Mouse (Mus musculus): ENCODE data around the gene Ube2a. TPM values are rescaled to one million over a fixed set of nuclear protein-coding genes. Genes with fewer than 3 reads are reported as not detected.
A peak's percentile ranks its signal among the peaks of the same experiment; 100 is the strongest.

The Ube2a gene
- total RNA-seq (2021) (10 to 100 TPM; 62.6 to 76.5 TPM), polyA plus RNA-seq (2012; rRNA removed) (39.4 and 65.7 TPM in 2 replicates)
- long read RNA-seq, transcript Ube2a-201 (6 exons, 1,732 nt), result major isoform, 48 of 51 reads
- long read RNA-seq, partial matches to known transcripts, result 0 of 51 reads
- long read RNA-seq, other reads (novel, unspliced or antisense), result 0 of 51 reads

GRCm38 (mm10) chrX:36873765-36874164 is at the start of gene Ube2a, which contains the start of gene C330007P06Rik:
Gene Ube2a, plus strand, starts transcription at chrX:36873900.
Gene C330007P06Rik, minus strand, starts transcription at chrX:36874111.
- Histone ChIP-seq H3K9ac (ENCODE audit: low read depth, low read length) (peak within 1 kb of the TSS; percentile 84), H3K36me3 (ENCODE audit: control insufficient read depth, insufficient read depth, low read length) (no peaks in the 10 kb centered on the region), H3K79me2 (replicated peaks; ENCODE audit: control insufficient read depth, insufficient read depth, low read length) (no peaks in the 10 kb centered on the region), H3K4me3 (peak within 1 kb of the TSS; percentile 78), H3K4me1 (ENCODE audit: control insufficient read depth, insufficient read depth, low read length) (peaks cover 2% of the 10 kb centered on the region; the same call in 1 of the 2 replicates), H3K27me3 (ENCODE audit: control insufficient read depth, insufficient read depth, low read length) (no peaks in the 10 kb centered on the region), H3K27ac (peak within 1 kb of the TSS; percentile 81)
- intact Hi-C loops (cut with DNase I), result loop anchor here (5.0 kb wide), 1 partner anchor 34 kb away; no protein-coding TSS in a partner anchor
- 9% methylated on average over 8 of the region's 8 CpGs for WGBS
- DNase-seq, result no peak
- no peak for TF ChIP-seq EP300 (IDR thresholded peaks at IDR 0.05; ENCODE audit: insufficient read depth, low read depth, low read length)
- no peak for TF ChIP-seq CTCF (IDR thresholded peaks at IDR 0.05)
- no peak for TF ChIP-seq POLR2A (IDR thresholded peaks at IDR 0.05; ENCODE audit: insufficient read depth, low read depth, low read length)

- intact Hi-C loops (cut with DNase I), result no loop called here
- 68% methylated on average over 10 of the region's 10 CpGs for WGBS
- H3K27me3 ChIP-seq (ENCODE audit: control insufficient read depth, insufficient read depth, low read length), result no peaks in the 10 kb centered on the region
- no peaks in the 10 kb centered on the region; the same call in 1 of the 2 replicates for H3K4me1 ChIP-seq (ENCODE audit: control insufficient read depth, insufficient read depth, low read length)
- DNase-seq, result no peak
- no peak overlapping the region for H3K4me3 ChIP-seq
- TF ChIP-seq CTCF (IDR thresholded peaks at IDR 0.05) (no peak), POLR2A (IDR thresholded peaks at IDR 0.05; ENCODE audit: insufficient read depth, low read depth, low read length) (no peak)
- no peaks in the 10 kb centered on the region for H3K79me2 ChIP-seq (replicated peaks; ENCODE audit: control insufficient read depth, insufficient read depth, low read length)
- no peak overlapping the region for H3K9ac ChIP-seq (ENCODE audit: low read depth, low read length)
- H3K27ac ChIP-seq, result no peak overlapping the region
- no peaks in the 10 kb centered on the region for H3K36me3 ChIP-seq (ENCODE audit: control insufficient read depth, insufficient read depth, low read length)
Observed at GRCm38 (mm10) chrX:36823932-36824711, 49.6 kb upstream of the Ube2a start.

GRCm38 (mm10) chrX:36825032-36825431 is 48.7 kb upstream of the Ube2a start:
- Histone ChIP-seq H3K4me1 (ENCODE audit: control insufficient read depth, insufficient read depth, low read length) (no peaks in the 10 kb centered on the region; the same call in 1 of the 2 replicates), H3K27me3 (ENCODE audit: control insufficient read depth, insufficient read depth, low read length) (no peaks in the 10 kb centered on the region), H3K9ac (ENCODE audit: low read depth, low read length) (no peak overlapping the region), H3K4me3 (no peak overlapping the region), H3K79me2 (replicated peaks; ENCODE audit: control insufficient read depth, insufficient read depth, low read length) (no peaks in the 10 kb centered on the region), H3K27ac (no peak overlapping the region), H3K36me3 (ENCODE audit: control insufficient read depth, insufficient read depth, low read length) (no peaks in the 10 kb centered on the region)
- WGBS, result 39% methylated on average over 2 of the region's 2 CpGs
- intact Hi-C loops (cut with DNase I), result no loop called here
- TF ChIP-seq POLR2A (IDR thresholded peaks at IDR 0.05; ENCODE audit: insufficient read depth, low read depth, low read length) (no peak), CTCF (IDR thresholded peaks at IDR 0.05) (no peak)
- no peak for DNase-seq

GRCm38 (mm10) chrX:36826873-36827272 is 46.8 kb upstream of the Ube2a start:
- Histone ChIP-seq H3K4me1 (ENCODE audit: control insufficient read depth, insufficient read depth, low read length) (no peaks in the 10 kb centered on the region; the same call in 1 of the 2 replicates), H3K9ac (ENCODE audit: low read depth, low read length) (no peak overlapping the region), H3K27me3 (ENCODE audit: control insufficient read depth, insufficient read depth, low read length) (no peaks in the 10 kb centered on the region), H3K4me3 (no peak overlapping the region), H3K36me3 (ENCODE audit: control insufficient read depth, insufficient read depth, low read length) (no peaks in the 10 kb centered on the region), H3K79me2 (replicated peaks; ENCODE audit: control insufficient read depth, insufficient read depth, low read length) (no peaks in the 10 kb centered on the region), H3K27ac (no peak overlapping the region)
- DNase-seq, result no peak
- intact Hi-C loops (cut with DNase I), result no loop called here
- 85% methylated on average over 5 of the region's 5 CpGs for WGBS
- TF ChIP-seq CTCF (IDR thresholded peaks at IDR 0.05), result no peak
- TF ChIP-seq POLR2A (IDR thresholded peaks at IDR 0.05; ENCODE audit: insufficient read depth, low read depth, low read length), result no peak
- TF ChIP-seq EP300 (IDR thresholded peaks at IDR 0.05; ENCODE audit: insufficient read depth, low read depth, low read length), result no peak

- H3K9ac ChIP-seq (ENCODE audit: low read depth, low read length), result no peak overlapping the region
- H3K27me3 ChIP-seq (ENCODE audit: control insufficient read depth, insufficient read depth, low read length), result no peaks in the 10 kb centered on the region
- H3K79me2 ChIP-seq (replicated peaks; ENCODE audit: control insufficient read depth, insufficient read depth, low read length), result no peaks in the 10 kb centered on the region
- no peak overlapping the region for H3K4me3 ChIP-seq
- DNase-seq, result peak; percentile 44 to 52
- H3K36me3 ChIP-seq (ENCODE audit: control insufficient read depth, insufficient read depth, low read length), result no peaks in the 10 kb centered on the region
- TF ChIP-seq EP300 (IDR thresholded peaks at IDR 0.05; ENCODE audit: insufficient read depth, low read depth, low read length), result no peak
- peak; percentile 60 for TF ChIP-seq CTCF (IDR thresholded peaks at IDR 0.05)
- intact Hi-C loops (cut with DNase I), result no loop called here
- no peaks in the 10 kb centered on the region for H3K4me1 ChIP-seq (ENCODE audit: control insufficient read depth, insufficient read depth, low read length)
- no peak overlapping the region for H3K27ac ChIP-seq
- WGBS, result 19% methylated on average over 5 of the region's 5 CpGs
Observed at GRCm38 (mm10) chrX:36830271-36830670, 43.4 kb upstream of the Ube2a start.

GRCm38 (mm10) chrX:36831632-36832031 is 42.1 kb upstream of the Ube2a start:
- Histone ChIP-seq H3K36me3 (ENCODE audit: control insufficient read depth, insufficient read depth, low read length) (no peaks in the 10 kb centered on the region), H3K79me2 (replicated peaks; ENCODE audit: control insufficient read depth, insufficient read depth, low read length) (no peaks in the 10 kb centered on the region), H3K4me3 (no peak overlapping the region), H3K27ac (no peak overlapping the region), H3K4me1 (ENCODE audit: control insufficient read depth, insufficient read depth, low read length) (no peaks in the 10 kb centered on the region), H3K27me3 (ENCODE audit: control insufficient read depth, insufficient read depth, low read length) (no peaks in the 10 kb centered on the region), H3K9ac (ENCODE audit: low read depth, low read length) (no peak overlapping the region)
- DNase-seq, result peak in 1 of 2 experiments; percentile 14
- intact Hi-C loops (cut with DNase I), result loop anchor here (2.0 kb wide), 2 partner anchors 71 to 79 kb away; partner anchors contain the start of gene Nkrf
- WGBS, result 46% methylated on average over 4 of the region's 4 CpGs
- TF ChIP-seq CTCF (IDR thresholded peaks at IDR 0.05) (no peak), POLR2A (IDR thresholded peaks at IDR 0.05; ENCODE audit: insufficient read depth, low read depth, low read length) (no peak), EP300 (IDR thresholded peaks at IDR 0.05; ENCODE audit: insufficient read depth, low read depth, low read length) (no peak)

Measured in heart, adult 2 months (tissue).